Mouse (Mus musculus) yolk sac, embryonic 10.5 days (tissue): ENCODE results near the gene Sirt2.

Experiments used
- DNase-seq: peaks from one replicate; pipeline ENCODE4 v3.0.0-alpha.2; 2017; ENCODE audit warnings: low spot score

Sirt2 gene

DNA sequence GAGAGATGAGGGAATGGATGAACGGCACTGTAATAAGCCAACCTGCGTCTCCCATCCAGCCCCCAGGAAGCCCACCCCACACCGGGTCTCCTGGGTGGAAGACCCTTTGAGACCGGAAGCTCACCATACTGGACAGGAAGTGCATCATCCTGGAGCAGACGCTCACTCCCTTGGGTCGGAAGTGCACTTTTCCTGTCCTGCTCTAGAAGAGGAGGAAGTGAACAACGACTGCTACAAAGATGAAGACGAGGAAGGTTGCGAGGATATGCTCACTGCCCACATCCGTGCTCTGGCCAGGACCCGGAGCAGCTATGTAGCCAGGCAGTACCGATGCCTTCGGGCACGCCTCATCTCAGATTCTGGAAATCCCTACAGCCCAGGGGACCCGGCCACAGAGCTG lies 29.3 kb downstream of the Sirt2 start:
- DNase-seq = no peak

DNA sequence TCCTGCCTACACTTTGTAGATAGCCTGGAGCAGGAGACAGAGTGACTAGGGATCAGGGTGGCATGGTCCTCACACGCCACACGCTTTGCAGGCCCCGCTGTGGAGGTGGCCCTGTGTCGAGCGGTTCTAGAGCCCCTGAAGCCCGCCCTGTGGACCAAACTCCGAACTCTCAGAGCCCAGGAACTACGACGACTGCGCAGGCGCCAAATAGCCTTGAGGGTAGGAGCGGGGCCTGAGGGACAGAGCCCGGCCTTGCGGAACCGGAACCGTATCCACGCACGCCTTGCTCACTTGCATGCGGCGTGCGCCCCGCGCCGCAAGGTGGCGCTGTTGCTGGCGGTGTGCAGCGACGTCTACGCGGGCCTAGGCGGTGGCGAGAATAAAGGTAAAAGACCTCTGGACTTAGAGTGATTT lies 30.0 kb downstream of the Sirt2 start:
- peak; percentile 68 for DNase-seq

DNA sequence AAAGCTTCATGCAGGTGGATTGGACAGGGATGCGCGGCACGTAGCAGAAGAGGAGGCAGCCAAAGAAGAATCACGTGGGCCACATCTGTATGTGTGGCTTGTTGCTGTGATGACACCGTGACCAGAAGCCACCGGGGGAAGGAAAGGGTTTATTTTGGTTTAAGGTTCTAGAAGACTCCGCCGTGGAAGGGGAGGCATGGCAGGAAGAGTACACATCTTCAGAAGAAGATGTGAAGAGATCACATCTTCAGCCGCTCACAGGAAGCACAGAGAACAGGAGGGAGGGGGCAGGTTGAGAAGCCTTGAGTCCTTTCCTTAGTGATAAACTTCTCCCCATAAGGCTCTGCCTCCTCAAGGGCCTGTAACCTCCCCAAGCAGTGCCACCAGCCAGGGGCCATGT lies 33.5 kb downstream of the Sirt2 start:
- no peak for DNase-seq

DNA sequence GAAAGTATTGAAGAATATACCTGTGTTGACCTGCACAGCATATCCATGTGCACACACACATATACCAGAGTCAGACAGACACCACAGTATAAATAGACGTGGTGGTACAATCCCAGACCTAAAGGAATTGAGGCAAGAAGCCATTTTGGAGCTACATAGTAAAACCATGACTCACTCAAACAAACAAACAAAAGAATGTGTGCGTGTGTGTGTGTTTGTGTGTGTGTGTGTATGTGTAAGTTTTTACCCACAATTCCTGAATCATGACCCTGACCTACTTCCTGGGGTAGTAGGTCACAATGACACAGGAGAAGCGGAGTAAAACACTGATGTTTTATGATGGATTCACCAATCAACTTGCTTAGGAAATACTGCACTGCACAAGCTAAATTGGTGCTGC lies 34.9 kb downstream of the Sirt2 start:
- DNase-seq = no peak

DNA sequence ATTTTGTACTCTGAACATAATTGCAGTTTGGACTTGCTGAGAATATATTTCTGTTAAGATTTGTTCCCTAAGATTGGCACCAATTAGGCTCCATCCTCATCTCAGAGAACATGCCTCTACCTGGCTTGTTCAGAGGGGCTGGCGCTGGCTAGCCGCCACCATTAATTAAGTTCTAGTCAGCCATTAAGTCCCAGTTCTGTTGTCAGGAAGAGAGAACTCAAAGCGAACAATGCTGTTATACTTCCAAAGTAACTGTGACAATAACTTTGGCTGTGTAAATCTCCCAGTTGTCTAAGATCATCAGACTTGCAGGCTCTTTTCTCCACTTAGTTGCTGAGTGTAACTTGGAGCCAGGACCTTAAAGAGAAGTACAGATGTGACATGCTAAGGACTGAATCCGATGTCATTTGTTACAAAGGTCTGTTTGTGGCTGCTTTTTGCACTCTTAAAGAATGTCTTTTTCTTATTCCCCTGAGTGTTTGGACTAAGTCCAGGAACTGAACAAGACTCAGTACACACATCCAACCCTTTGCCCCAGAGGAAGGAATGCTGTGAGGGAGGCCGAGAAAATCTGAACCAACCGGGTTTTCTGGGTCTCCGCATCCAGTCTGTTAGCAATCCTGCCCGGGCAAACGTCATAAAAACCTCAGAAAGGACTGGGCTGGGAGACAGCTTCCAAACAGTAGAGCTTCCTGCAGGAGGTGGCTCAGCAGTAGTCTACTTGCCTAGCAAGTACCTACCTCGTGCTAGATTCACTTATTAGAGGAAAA lies 35.6 kb downstream of the Sirt2 start:
- peak; percentile 79 for DNase-seq

DNA sequence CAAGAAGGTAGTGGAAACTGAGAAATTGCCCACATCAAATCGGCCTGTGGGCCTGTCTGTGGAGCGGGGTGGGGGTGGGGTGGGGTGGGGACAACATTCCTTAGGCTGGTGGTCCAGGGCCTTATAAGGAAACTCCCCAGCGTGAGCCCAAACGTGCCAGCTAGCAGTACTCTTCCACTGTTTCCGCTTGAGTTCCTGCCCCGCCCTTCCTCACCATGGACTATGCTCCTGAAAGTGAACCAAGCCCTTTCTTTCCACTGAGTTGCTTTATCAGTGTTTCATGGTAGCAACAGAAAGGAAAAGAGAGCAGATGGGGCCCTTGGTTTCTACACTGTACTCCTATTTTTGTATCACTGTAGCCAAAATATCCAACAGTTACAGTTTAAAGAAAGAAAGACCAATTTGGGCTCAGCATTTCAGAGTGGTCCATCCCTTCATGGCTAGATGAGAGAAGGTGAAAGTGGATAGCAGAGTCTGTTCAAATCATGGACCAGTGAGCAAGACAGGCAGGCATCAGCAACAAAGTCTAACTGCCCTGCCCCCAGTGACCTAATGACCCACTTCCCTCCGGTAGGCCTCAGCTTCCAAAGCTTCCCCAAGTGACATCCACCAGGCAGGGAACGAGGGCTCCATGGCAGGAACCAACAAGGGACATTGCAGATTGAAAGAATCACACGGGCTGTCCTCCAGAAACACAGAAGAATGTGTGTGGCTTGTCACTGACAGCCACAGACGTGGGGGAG lies 36.5 kb downstream of the Sirt2 start:
- DNase-seq = peak; percentile 83

DNA sequence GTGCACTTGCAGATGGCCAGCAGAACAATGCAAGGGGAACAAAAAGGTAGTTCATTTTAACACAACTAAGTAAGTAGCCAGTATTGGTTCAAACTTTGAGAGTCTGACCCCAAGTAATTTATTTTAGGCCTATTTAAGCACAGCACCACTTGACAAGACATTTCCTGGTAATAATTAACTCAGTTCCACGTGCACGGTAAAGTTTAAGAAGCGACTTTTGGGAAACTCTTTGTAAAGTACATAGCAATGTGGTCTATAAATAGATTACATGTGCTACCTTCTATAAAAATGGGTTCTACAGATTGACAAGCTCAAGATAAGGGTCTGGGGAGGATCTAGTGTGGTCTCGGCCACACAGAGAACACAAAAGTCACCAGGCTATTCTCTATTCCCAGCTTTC lies 37.2 kb downstream of the Sirt2 start:
- DNase-seq = peak; percentile 71

DNA sequence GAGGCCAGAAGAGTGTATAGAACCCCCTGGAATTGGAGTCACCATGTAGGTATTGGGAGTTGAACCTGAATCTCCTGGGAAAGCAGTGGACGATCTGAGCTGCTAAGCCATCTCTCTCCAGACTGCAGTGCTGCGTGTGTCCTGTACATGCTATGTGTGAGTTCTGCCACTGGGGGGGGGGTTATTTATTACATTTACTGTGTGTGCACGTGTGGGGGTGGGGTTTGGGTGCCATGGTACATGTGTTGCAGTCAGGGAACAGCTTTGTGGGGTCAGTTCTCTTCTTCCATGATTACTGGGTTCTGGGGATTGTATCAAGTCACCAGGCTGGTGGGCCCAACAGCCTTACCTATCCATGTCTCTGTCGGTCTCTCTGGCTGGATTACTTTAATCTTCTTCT lies 40.3 kb downstream of the Sirt2 start:
- DNase-seq = no peak

DNA sequence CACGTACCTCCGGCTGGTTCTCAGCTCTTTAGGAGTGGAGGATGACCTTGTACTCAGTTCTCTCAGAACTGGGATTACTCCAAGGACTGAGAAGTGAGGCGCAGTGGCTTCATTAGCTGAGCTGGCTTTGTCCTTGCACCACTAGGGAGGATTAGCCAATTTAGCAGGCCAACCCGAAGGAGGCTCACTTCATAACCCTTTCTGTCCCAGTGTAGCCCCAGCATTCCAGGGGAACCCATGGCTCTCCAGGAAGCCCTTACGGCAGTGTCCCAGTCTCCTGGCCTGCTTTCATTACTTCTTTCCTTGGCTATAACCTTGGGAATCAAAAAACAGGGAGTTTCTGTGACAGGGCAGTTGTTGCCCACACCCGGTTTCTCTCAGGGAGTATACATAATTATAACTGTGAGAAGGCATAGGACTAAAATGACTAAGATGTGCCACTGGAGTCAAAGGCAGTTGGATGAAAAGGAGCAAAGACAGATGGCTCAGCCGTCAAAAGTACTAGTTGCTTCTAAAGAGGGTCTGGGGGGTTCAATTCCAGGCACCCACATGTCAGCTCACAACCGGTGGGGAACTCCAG lies 41.2 kb downstream of the Sirt2 start:
- DNase-seq = no peak

DNA sequence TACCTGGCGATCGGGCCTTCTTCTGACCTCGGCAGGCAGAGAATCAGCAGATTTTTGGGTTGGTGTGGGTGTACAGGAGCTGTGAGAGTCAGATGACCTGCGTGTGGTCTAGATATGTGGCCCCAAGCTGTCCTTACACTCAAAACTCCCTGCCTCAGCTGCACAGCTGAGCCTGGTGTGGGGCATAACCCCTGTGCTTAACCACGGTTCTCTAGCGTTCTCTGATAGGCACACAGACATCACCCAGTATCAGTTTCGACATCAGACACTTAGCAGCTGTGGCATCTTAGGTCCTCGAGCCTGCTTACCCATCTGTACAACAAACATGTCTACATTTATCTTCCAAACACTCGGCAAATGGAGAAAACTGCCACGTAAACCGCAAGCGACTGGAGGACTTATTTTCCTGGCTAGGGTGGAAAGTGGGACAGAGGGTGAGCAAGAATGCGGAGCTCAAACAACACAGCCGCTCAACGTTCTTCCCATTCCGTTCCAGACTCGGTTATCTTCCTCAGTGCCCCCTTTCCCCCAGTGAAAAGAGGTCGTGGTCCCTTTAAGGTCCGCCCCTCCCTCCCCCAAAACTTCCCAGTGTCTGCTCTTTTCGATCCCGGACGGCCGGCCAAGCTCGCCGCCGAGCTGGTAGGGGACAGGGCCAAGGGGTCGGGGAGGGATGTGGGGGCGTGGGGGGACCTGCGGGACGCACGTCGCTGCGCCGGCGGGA lies 41.8 kb downstream of the Sirt2 start, which contains the start of gene Hnrnpl:
Gene Hnrnpl, plus strand, starts transcription at position 321 of the 721 bp plus-strand sequence.
- DNase-seq = no peak

DNA sequence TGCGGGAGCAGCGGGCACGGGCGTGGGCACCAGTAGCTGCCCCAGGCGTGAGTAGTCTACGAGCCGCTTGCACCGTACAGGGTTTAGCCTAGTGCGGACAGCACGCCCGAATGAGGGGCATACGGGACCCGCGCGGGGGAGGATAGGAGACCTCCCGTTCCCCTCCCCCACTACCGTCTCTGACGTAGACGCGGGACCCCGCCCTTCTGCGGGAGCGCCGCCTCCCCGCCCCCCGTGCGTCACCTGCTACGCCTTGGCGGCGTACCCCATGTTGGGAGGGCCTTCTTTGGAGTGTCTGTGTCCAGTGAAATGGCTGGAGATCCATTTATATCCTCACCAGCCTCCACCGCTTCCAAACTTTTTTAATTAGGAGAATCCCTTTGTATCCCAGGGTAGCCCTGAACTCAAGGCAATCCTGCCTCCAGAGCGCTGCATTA lies 42.4 kb downstream of the Sirt2 start:
- peak; percentile 94 for DNase-seq

DNA sequence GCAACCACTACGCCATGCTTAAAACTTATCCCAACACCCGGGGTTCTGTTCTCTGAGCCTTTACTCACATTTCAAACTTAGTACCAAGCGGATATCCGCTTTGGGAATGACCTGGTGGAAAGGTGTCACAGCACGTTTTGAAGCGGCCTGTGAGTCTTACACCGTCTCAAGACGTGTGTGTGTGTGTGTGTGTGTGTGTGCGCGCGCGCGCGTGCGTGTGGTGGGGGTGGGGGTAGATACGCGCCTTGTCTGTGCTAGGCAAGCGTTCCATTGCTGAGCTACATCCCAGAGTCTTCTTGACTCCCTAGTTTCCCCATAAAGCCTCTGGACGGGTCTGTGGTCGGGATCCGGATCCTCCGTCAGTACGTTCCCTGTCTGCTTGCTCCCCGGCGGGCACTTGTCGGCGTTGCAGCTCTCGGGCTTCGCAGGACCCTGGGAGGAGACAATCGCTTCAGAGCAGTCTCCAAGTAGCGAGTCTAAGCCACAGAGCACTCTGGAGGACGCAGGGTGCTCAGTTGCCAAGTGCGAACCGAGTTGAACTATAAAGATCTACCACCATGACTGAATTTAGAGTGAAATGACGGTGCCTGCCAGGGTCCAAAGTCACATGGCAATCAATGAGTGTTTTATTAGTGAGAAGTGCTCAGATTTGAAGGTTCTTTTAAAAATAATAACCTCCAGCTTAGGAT lies 43.0 kb downstream of the Sirt2 start:
- DNase-seq = peak; percentile 86

DNA sequence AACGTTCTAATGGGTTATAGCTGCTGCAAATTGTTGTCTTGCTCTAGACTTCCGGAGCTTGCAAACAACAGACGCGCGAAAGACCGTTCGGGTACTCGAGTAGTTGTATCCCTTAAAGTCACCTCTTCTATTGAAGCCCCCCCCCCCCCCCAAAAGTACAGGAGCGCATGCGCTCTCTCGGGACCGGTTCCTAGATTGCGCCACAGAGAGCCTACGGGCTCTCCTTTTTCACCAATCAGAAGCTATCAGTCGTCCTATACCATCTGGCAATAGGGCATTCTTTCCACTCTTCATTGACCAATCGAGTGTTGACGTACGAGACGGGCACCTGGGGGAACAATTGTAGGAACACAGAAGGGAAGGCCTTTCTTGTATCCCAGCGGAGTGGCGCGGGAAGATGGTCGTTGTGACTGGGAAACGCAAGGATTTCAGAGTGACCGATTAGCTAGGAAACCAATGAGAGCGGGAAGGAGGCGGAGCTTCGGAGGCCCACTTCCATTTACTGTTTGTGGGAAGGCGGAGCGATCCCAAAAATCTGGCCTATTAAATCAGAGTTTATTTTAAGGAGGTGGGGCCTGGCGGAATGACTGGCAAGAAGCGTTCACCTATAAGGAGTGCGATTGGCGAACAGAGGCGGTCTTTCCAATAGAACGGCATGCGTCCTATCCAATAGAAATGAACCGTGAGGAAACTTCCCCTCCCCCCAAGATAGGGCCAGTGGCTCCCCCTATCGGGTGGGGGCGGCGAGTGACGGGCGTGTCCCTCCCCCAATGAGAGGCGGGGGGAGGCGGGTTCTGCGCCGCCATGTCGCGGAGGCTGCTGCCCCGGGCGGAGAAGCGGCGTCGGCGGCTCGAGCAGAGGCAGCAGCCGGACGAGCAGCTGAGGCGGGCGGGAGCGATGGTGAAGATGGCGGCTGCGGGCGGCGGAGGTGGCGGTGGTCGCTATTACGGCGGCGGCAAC lies 43.9 kb downstream of the Sirt2 start:
- DNase-seq = peak; percentile 99

DNA sequence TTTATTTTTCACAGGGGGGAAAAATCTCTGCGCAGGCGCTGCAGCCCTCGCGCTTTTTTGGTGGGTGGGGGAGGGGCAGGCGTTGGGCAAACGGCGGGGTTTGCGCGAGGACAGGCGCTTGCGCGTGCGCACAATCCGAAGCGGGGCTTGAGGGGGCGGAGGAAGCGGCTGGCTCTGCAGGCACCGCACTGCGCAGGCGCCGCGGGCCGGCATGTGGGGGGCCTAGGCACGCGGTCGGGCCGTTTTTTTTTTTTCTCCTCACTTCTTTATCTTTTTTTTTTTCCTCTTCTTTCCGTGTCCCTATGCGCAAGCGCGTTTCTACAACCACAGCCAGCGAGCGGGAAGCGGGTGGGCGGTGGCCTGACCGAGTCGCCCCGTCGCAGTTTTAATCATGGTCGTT lies 44.7 kb downstream of the Sirt2 start:
- peak; percentile 94 for DNase-seq

DNA sequence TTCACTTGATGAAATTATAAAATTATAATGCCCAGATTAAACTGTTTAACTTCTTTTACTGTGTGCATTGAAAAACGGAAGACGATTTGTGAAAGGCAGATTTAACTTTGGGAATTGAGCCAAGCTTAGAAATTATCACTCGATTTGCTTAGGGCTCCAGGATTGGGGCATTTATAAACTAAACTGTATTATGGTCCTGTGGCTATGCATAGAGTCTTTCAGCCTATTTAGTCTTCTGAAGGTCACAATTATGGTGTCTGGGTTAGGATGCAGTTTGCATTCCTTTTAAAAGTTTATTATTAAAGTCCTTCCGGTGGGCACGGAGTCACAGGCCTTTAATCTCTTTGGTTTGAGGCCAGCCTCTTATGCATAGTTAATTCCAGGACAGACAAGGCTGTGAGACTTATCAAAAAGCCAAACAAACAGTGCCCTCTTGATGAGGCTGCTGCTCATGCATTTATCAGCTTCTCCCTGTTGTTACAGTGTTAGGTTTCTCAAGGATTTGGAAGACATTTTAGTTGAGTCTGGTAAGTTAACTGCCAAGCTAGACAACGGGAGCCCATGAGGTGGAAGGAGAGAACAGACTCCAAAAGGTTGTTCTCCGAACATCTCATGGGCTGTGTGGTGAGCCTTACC lies 45.2 kb downstream of the Sirt2 start:
- DNase-seq = no peak

DNA sequence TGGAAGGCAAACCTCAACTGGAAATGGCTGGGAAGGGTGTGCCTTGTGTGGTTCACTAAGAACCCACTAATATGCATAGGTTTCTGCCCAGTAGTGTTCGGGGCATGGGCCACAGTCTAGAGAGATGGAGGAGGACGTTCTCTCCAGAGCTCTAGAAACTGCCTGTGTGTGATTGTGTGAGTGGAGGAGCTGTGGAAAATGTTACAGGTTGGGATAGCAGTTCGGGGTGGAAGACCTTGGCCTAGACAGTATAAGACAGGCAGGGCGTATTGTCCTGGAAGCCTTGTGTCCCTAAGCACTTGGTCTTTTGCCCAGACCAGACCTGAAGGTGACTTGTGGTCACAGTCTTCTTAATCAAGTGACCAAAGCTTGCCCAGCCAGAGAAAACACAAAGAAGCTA lies 45.9 kb downstream of the Sirt2 start:
- DNase-seq = no peak

DNA sequence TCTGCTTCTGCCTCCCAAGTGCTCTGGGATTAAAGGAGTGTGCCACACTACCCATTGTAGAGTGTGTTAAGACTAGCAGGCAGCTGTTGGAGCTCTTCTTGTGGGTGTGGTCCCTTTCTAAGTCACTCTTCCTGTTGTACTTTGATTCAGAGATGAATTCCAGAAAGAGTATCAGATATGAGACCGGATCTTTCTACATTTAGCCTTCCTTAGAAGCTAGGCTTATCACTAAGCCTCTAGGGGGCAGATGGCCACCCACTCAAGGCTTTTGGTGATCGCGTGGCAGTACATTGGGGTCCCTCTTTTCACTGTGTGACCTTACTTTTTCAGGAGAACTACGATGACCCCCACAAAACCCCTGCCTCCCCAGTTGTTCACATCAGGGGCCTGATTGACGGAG lies 46.4 kb downstream of the Sirt2 start:
- no peak for DNase-seq

DNA sequence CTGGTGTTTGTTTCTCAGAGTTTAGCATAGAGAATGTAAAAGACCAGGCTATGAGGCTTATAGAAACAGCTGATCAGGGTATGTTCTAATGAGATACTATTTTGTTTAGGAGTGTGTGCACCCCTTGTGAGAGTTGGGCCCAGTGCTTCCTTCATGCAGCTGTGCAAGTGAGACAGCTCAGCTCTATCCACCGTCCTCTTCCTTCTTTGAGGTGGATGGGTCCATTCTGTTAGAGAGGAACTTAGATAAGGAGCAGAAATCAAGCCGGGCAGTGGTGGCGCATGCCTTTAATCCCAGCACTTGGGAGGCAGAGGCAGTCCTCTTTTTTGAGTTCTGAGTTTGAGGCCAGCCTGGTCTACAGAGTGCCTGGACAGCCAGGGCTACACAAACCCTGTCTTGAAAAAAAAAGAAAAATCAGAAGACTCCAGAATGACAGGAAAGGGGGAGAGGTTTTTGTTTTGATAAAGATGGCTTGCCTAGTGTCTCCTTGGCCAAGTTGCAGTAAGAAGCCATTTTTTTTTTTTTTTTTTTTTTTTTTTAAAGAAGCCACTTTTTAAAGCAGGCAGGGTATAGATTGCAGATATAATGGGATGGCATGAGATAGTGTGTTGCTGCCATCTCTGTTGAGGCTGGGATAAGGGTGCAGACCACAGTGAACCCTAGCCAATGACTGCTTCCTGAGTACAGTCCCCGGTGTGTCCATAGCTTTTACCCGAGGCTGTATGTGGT lies 47.9 kb downstream of the Sirt2 start:
- no peak for DNase-seq

DNA sequence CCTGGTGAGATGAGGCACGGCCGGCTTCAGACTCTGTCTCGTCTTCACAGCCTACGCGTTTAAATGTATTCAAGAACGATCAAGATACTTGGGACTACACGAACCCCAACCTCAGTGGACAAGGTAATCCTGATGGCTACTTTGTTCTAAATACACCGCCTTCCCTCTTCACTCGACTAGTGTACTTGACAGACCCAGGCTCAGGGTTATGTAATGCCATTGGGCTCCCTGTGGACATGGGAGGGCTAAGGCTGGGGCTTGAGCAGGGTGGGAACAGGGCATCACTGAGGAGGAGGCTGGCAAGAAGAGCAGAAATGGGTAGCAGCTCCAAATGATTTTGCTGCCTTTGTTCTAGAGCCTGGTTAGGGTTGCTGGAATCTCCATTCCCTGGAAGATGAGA lies 48.7 kb downstream of the Sirt2 start:
- DNase-seq = no peak
